Mouse (Mus musculus): ENCODE data around the gene Slc27a3. TPM values are rescaled to one million over a fixed set of nuclear protein-coding genes. Genes with fewer than 3 reads are reported as not detected.

Gene Slc27a3
- polyA plus RNA-seq, 2 experiments, result 1.0 to 2.1 TPM

GRCm38 (mm10) chr3:90388192-90388591 is 1.5 kb downstream of the Slc27a3 start:
- no peaks in the 10 kb centered on the region; a peak in 1 of 4 replicates for H3K4me1 ChIP-seq (replicated peaks; ENCODE audit: control insufficient read depth in 2 of 2, insufficient read depth in 2 of 2, low read length in 1 of 2)
- 52% methylated on average over 4 of the region's 4 CpGs for WGBS (ENCODE audit: insufficient replicate concordance)
- peaks cover 24% of the 10 kb centered on the region for H3K27me3 ChIP-seq (ENCODE audit: control insufficient read depth, insufficient read depth, low read length)
- H3K4me3 ChIP-seq (ENCODE audit: insufficient read depth in 1 of 2, low read depth in 2 of 2, low read length in 2 of 2), result no peak overlapping the region
- H3K36me3 ChIP-seq (replicated peaks; ENCODE audit: control insufficient read depth, insufficient read depth, low read depth), result peaks cover 8% of the 10 kb centered on the region
- no peak for ATAC-seq (ENCODE audit: insufficient read depth)
- TF ChIP-seq CTCF (IDR thresholded peaks at IDR 0.05; ENCODE audit: low read depth) (no peak), EP300 (IDR thresholded peaks at IDR 0.05; ENCODE audit: low read depth) (no peak)
- H3K9ac ChIP-seq (replicated peaks), result no peak overlapping the region
- no peaks in the 10 kb centered on the region for H3K9me3 ChIP-seq (ENCODE audit: control insufficient read depth, low read length)
- no peak overlapping the region for H3K27ac ChIP-seq
- H3K4me2 ChIP-seq (ENCODE audit: low read depth), result no peak overlapping the region
- no peak for DNase-seq (ENCODE audit: low read depth in 3 of 3, low spot score in 3 of 3)

- Histone ChIP-seq H3K9me3 (ENCODE audit: control insufficient read depth, low read length) (no peaks in the 10 kb centered on the region), H3K27me3 (ENCODE audit: control insufficient read depth, insufficient read depth, low read length) (peaks cover 24% of the 10 kb centered on the region), H3K36me3 (replicated peaks; ENCODE audit: control insufficient read depth, insufficient read depth, low read depth) (peaks cover 2% of the 10 kb centered on the region), H3K9ac (replicated peaks) (no peak overlapping the region), H3K4me3 (ENCODE audit: insufficient read depth in 1 of 2, low read depth in 2 of 2, low read length in 2 of 2) (no peak overlapping the region), H3K4me1 (replicated peaks; ENCODE audit: control insufficient read depth in 2 of 2, insufficient read depth in 2 of 2, low read length in 1 of 2) (no peaks in the 10 kb centered on the region; a peak in 1 of 4 replicates), H3K4me2 (ENCODE audit: low read depth) (no peak overlapping the region), H3K27ac (no peak overlapping the region)
- TF ChIP-seq CTCF (IDR thresholded peaks at IDR 0.05; ENCODE audit: low read depth) (no peak), EP300 (IDR thresholded peaks at IDR 0.05; ENCODE audit: low read depth) (no peak)
- ATAC-seq (ENCODE audit: insufficient read depth) (no peak), DNase-seq (ENCODE audit: low read depth in 3 of 3, low spot score in 3 of 3) (no peak)
- 64% methylated on average over 11 of the region's 11 CpGs for WGBS (ENCODE audit: insufficient replicate concordance)
These were observed 2.3 kb downstream of the Slc27a3 start for GRCm38 (mm10) chr3:90387483-90387882.

- Histone ChIP-seq H3K27ac (no peak overlapping the region), H3K9me3 (ENCODE audit: control insufficient read depth, low read length) (no peaks in the 10 kb centered on the region), H3K9ac (replicated peaks) (no peak overlapping the region), H3K36me3 (replicated peaks; ENCODE audit: control insufficient read depth, insufficient read depth, low read depth) (no peaks in the 10 kb centered on the region), H3K4me3 (ENCODE audit: insufficient read depth in 1 of 2, low read depth in 2 of 2, low read length in 2 of 2) (no peak overlapping the region), H3K4me1 (replicated peaks; ENCODE audit: control insufficient read depth in 2 of 2, insufficient read depth in 2 of 2, low read length in 1 of 2) (no peaks in the 10 kb centered on the region; a peak in 1 of 4 replicates), H3K4me2 (ENCODE audit: low read depth) (no peak overlapping the region), H3K27me3 (ENCODE audit: control insufficient read depth, insufficient read depth, low read length) (peaks cover 24% of the 10 kb centered on the region)
- WGBS (ENCODE audit: insufficient replicate concordance), result 84% methylated on average over 10 of the region's 10 CpGs
- TF ChIP-seq CTCF (IDR thresholded peaks at IDR 0.05; ENCODE audit: low read depth), result no peak
- TF ChIP-seq EP300 (IDR thresholded peaks at IDR 0.05; ENCODE audit: low read depth), result no peak
- ATAC-seq (ENCODE audit: insufficient read depth) (no peak), DNase-seq (ENCODE audit: low read depth in 3 of 3, low spot score in 3 of 3) (no peak)
These were observed 2.9 kb downstream of the Slc27a3 start for GRCm38 (mm10) chr3:90386817-90387216.

- TF ChIP-seq CTCF (IDR thresholded peaks at IDR 0.05; ENCODE audit: low read depth), result no peak
- TF ChIP-seq EP300 (IDR thresholded peaks at IDR 0.05; ENCODE audit: low read depth), result no peak
- H3K27ac ChIP-seq, result no peak overlapping the region
- no peaks in the 10 kb centered on the region for H3K4me1 ChIP-seq (replicated peaks; ENCODE audit: control insufficient read depth in 2 of 2, insufficient read depth in 2 of 2, low read length in 1 of 2)
- H3K27me3 ChIP-seq (ENCODE audit: control insufficient read depth, insufficient read depth, low read length), result peaks cover 17% of the 10 kb centered on the region
- ATAC-seq (ENCODE audit: insufficient read depth) (no peak), DNase-seq (ENCODE audit: low read depth in 3 of 3, low spot score in 3 of 3) (no peak)
- H3K9me3 ChIP-seq (ENCODE audit: control insufficient read depth, low read length), result no peaks in the 10 kb centered on the region
- H3K9ac ChIP-seq (replicated peaks), result no peak overlapping the region
- H3K4me2 ChIP-seq (ENCODE audit: low read depth), result no peak overlapping the region
- H3K4me3 ChIP-seq (ENCODE audit: insufficient read depth in 1 of 2, low read depth in 2 of 2, low read length in 2 of 2), result no peak overlapping the region
- 61% methylated on average over 7 of the region's 7 CpGs for WGBS (ENCODE audit: insufficient replicate concordance)
- no peaks in the 10 kb centered on the region for H3K36me3 ChIP-seq (replicated peaks; ENCODE audit: control insufficient read depth, insufficient read depth, low read depth)
These were observed 4.8 kb downstream of the Slc27a3 start for GRCm38 (mm10) chr3:90384851-90385375.

- Histone ChIP-seq H3K4me2 (ENCODE audit: low read depth) (no peak overlapping the region), H3K4me1 (replicated peaks; ENCODE audit: control insufficient read depth in 2 of 2, insufficient read depth in 2 of 2, low read length in 1 of 2) (no peaks in the 10 kb centered on the region), H3K36me3 (replicated peaks; ENCODE audit: control insufficient read depth, insufficient read depth, low read depth) (no peaks in the 10 kb centered on the region), H3K27ac (no peak overlapping the region), H3K27me3 (ENCODE audit: control insufficient read depth, insufficient read depth, low read length) (peaks cover 5% of the 10 kb centered on the region), H3K9me3 (ENCODE audit: control insufficient read depth, low read length) (no peaks in the 10 kb centered on the region), H3K4me3 (ENCODE audit: insufficient read depth in 1 of 2, low read depth in 2 of 2, low read length in 2 of 2) (no peak overlapping the region), H3K9ac (replicated peaks) (no peak overlapping the region)
- ATAC-seq (ENCODE audit: insufficient read depth) (no peak), DNase-seq (ENCODE audit: low read depth in 3 of 3, low spot score in 3 of 3) (peak in 2 of 3 experiments; percentile 19 to 44)
- WGBS (ENCODE audit: insufficient replicate concordance), result 42% methylated on average over 4 of the region's 4 CpGs
- no peak for TF ChIP-seq CTCF (IDR thresholded peaks at IDR 0.05; ENCODE audit: low read depth)
- no peak for TF ChIP-seq EP300 (IDR thresholded peaks at IDR 0.05; ENCODE audit: low read depth)
These were observed 6.0 kb downstream of the Slc27a3 start for GRCm38 (mm10) chr3:90383690-90384089.
